Mouse (Mus musculus): ENCODE measurements around the gene Rora. TPM values are rescaled to one million over a fixed set of nuclear protein-coding genes. Genes with fewer than 3 reads are reported as not detected.
A peak's percentile ranks its signal among the peaks of the same experiment; 100 is the strongest.

The Rora gene
- polyA plus RNA-seq, 1 experiment: 0.85 TPM

- 64% methylated on average over 3 of the region's 3 CpGs for WGBS
- Histone ChIP-seq H3K4me3 (replicated peaks; ENCODE audit: control insufficient read depth, low read depth, low read length) (no peak overlapping the region), H3K4me1 (ENCODE audit: control insufficient read depth, insufficient read depth, low read length) (no peaks in the 10 kb centered on the region), H3K27ac (ENCODE audit: control insufficient read depth, insufficient read depth, low read depth, low read length, poor library complexity) (no peak overlapping the region)
- TF ChIP-seq CTCF (IDR thresholded peaks at IDR 0.05; ENCODE audit: control insufficient read depth, insufficient read depth, low read length) (no peak), POLR2A (IDR thresholded peaks at IDR 0.05; ENCODE audit: borderline replicate concordance, control insufficient read depth, low read depth, low read length) (no peak)
Measured at GRCm38 (mm10) chr9:68648061-68648460, 5.5 kb upstream of the Rora start.

- Histone ChIP-seq H3K4me3 (replicated peaks; ENCODE audit: control insufficient read depth, low read depth, low read length) (no peak overlapping the region), H3K4me1 (ENCODE audit: control insufficient read depth, insufficient read depth, low read length) (no peaks in the 10 kb centered on the region), H3K27ac (ENCODE audit: control insufficient read depth, insufficient read depth, low read depth, low read length, poor library complexity) (peak overlapping the region; percentile 48; the same call in 1 of the 2 replicates)
- WGBS: 1% methylated on average over 28 of the region's 28 CpGs
- TF ChIP-seq CTCF (IDR thresholded peaks at IDR 0.05; ENCODE audit: control insufficient read depth, insufficient read depth, low read length) (no peak), POLR2A (IDR thresholded peaks at IDR 0.05; ENCODE audit: borderline replicate concordance, control insufficient read depth, low read depth, low read length) (no peak)
Measured at GRCm38 (mm10) chr9:68654039-68654332, 400 bp downstream of the Rora start.

- Histone ChIP-seq H3K4me1 (ENCODE audit: control insufficient read depth, insufficient read depth, low read length) (no peaks in the 10 kb centered on the region), H3K4me3 (replicated peaks; ENCODE audit: control insufficient read depth, low read depth, low read length) (no peak overlapping the region), H3K27ac (ENCODE audit: control insufficient read depth, insufficient read depth, low read depth, low read length, poor library complexity) (no peak overlapping the region)
- 2% methylated on average over 43 of the region's 43 CpGs for WGBS
- TF ChIP-seq CTCF (IDR thresholded peaks at IDR 0.05; ENCODE audit: control insufficient read depth, insufficient read depth, low read length) (no peak), POLR2A (IDR thresholded peaks at IDR 0.05; ENCODE audit: borderline replicate concordance, control insufficient read depth, low read depth, low read length) (no peak)
Measured at GRCm38 (mm10) chr9:68654333-68655017, 889 bp downstream of the Rora start.

GRCm38 (mm10) chr9:68655018-68656005 is 1.7 kb downstream of the Rora start:
- WGBS: 3% methylated on average over 31 of the region's 31 CpGs
- H3K4me1 ChIP-seq (ENCODE audit: control insufficient read depth, insufficient read depth, low read length): no peaks in the 10 kb centered on the region
- no peak overlapping the region for H3K4me3 ChIP-seq (replicated peaks; ENCODE audit: control insufficient read depth, low read depth, low read length)
- no peak overlapping the region for H3K27ac ChIP-seq (ENCODE audit: control insufficient read depth, insufficient read depth, low read depth, low read length, poor library complexity)
- no peak for TF ChIP-seq CTCF (IDR thresholded peaks at IDR 0.05; ENCODE audit: control insufficient read depth, insufficient read depth, low read length)
- no peak for TF ChIP-seq POLR2A (IDR thresholded peaks at IDR 0.05; ENCODE audit: borderline replicate concordance, control insufficient read depth, low read depth, low read length)

DNA sequence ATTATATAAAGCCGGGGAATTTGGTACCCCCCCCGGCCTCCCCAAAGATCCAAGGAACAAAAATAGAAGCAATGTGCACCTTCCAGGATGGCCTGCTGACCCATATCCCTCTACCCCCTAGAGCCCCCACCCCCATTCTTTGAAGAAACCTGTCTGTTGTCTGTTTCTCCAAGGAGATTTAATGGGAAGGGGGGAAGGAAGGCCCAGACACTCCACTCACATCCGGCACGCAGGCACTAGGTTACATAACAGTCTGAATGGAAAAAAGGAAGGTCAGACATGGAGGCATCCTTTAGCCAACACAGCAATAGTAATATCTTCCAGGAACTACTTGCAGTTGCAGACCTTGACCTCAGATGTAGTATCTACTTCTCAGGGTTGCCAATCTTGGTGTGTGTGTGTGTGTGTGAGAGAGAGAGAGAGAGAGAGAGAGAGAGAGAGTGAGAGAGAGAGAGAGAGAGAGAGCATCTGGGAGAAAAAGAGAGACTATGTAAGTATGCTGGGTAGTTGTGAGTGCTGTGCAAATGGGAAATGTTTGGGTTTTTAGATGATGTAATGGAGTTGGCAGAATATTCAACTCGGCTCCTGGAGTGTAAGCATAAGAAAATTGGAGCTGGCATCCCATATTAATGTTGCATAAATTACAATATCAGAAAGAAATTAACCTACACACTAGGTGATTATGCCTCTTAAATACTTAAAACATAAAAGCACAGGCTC is 2.6 kb downstream of the Rora start:
- no peak overlapping the region for H3K4me3 ChIP-seq (replicated peaks; ENCODE audit: control insufficient read depth, low read depth, low read length)
- no peaks in the 10 kb centered on the region for H3K4me1 ChIP-seq (ENCODE audit: control insufficient read depth, insufficient read depth, low read length)
- H3K27ac ChIP-seq (ENCODE audit: control insufficient read depth, insufficient read depth, low read depth, low read length, poor library complexity): no peak overlapping the region
- TF ChIP-seq CTCF (IDR thresholded peaks at IDR 0.05; ENCODE audit: control insufficient read depth, insufficient read depth, low read length) (no peak), POLR2A (IDR thresholded peaks at IDR 0.05; ENCODE audit: borderline replicate concordance, control insufficient read depth, low read depth, low read length) (no peak)
- WGBS: 56% methylated on average over 5 of the region's 5 CpGs

DNA sequence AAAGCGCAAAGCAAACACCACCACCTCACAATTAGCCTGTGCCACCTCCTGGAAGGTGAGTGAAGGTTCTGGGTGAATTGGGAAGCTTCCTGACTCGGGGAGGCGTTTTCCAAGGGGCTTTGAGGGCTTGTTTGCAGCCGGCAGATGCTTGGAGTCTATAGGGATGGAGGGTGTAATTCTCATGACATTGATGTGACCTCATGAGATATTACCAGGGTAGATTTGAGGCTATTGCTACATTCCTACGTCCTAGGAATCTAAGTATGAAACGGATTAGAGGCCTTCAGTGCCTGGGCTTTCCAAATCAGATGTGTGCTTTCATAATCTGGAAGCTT is 3.2 kb downstream of the Rora start:
- 57% methylated on average over 6 of the region's 6 CpGs for WGBS
- TF ChIP-seq CTCF (IDR thresholded peaks at IDR 0.05; ENCODE audit: control insufficient read depth, insufficient read depth, low read length) (no peak), POLR2A (IDR thresholded peaks at IDR 0.05; ENCODE audit: borderline replicate concordance, control insufficient read depth, low read depth, low read length) (no peak)
- Histone ChIP-seq H3K27ac (ENCODE audit: control insufficient read depth, insufficient read depth, low read depth, low read length, poor library complexity) (no peak overlapping the region), H3K4me3 (replicated peaks; ENCODE audit: control insufficient read depth, low read depth, low read length) (no peak overlapping the region), H3K4me1 (ENCODE audit: control insufficient read depth, insufficient read depth, low read length) (no peaks in the 10 kb centered on the region)

GRCm38 (mm10) chr9:68670731-68671130 is 17.1 kb downstream of the Rora start:
- H3K4me1 ChIP-seq (ENCODE audit: control insufficient read depth, insufficient read depth, low read length): no peaks in the 10 kb centered on the region
- 75% methylated on average over 3 of the region's 3 CpGs for WGBS

DNA sequence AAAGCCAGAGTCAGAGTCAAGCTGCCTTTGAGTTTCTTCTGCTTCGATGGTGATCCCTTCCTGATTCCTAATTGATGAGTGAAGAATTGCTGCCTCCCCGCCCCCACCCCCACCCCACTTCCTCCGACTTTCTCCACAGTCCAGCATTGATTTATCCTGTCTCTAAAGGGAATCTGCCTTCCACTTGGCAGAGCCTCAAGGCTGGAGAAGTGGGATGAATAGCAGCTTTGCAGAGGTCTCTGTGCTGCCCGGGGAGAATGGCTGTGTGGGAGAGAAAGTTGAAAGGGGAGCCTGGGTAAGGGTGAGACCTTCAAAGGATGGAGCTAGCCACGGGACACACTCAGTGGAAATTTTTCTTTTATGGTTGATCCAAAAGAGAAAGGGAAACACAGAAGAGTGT is 18.9 kb downstream of the Rora start:
- WGBS: 57% methylated on average over 5 of the region's 5 CpGs
- TF ChIP-seq CTCF (IDR thresholded peaks at IDR 0.05; ENCODE audit: control insufficient read depth, insufficient read depth, low read length): no peak
- no peak for TF ChIP-seq POLR2A (IDR thresholded peaks at IDR 0.05; ENCODE audit: borderline replicate concordance, control insufficient read depth, low read depth, low read length)
- H3K4me3 ChIP-seq (replicated peaks; ENCODE audit: control insufficient read depth, low read depth, low read length): no peak overlapping the region
- H3K27ac ChIP-seq (ENCODE audit: control insufficient read depth, insufficient read depth, low read depth, low read length, poor library complexity): no peak overlapping the region
- H3K4me1 ChIP-seq (ENCODE audit: control insufficient read depth, insufficient read depth, low read length): no peaks in the 10 kb centered on the region

More at GRCm38 (mm10) chr9:68670731-68671130, 17.1 kb downstream of the Rora start:
- TF ChIP-seq POLR2A (IDR thresholded peaks at IDR 0.05; ENCODE audit: borderline replicate concordance, control insufficient read depth, low read depth, low read length) (no peak), CTCF (IDR thresholded peaks at IDR 0.05; ENCODE audit: control insufficient read depth, insufficient read depth, low read length) (no peak)
- no peak overlapping the region for H3K4me3 ChIP-seq (replicated peaks; ENCODE audit: control insufficient read depth, low read depth, low read length)
- H3K27ac ChIP-seq (ENCODE audit: control insufficient read depth, insufficient read depth, low read depth, low read length, poor library complexity): no peak overlapping the region
